Mouse (Mus musculus) monocyte, adult 5-6 weeks (primary cell): ENCODE results near the gene Notch1. TPM values are rescaled to one million over a fixed set of nuclear protein-coding genes. Genes with fewer than 3 reads are reported as not detected.
A peak's percentile ranks its signal among the peaks of the same experiment; 100 is the strongest.

ENCODE experiments used
- ATAC-seq: fragments of 153-309, 156-312 bp; replicated peaks from 2 replicates; pipeline ENCODE4 v1.8.0; 2017; ENCODE audit warnings: mild to moderate bottlenecking; ENCODE audit not compliant: low TSS enrichment, insufficient number of reproducible peaks, severe bottlenecking, poor library complexity, low FRiP score
- total RNA-seq: library from RNA; stranded (forward); fragments of 200-1000, 200-491, 200-594 nt; gene quantifications from 3 replicates; pipeline ENCODE4 v1.2.3, GENCODE M21; 2017

Notch1 gene
- total RNA-seq, 1 experiment from 2014 or later: 13.8 TPM

GRCm38 (mm10) chr2:26438373-26438772 lies 78.1 kb downstream of the Notch1 start:
- ATAC-seq: no peak

GRCm38 (mm10) chr2:26437221-26437620 lies 79.2 kb downstream of the Notch1 start:
- no peak for ATAC-seq

GRCm38 (mm10) chr2:26434791-26435572 lies 81.5 kb downstream of the Notch1 start:
- no peak for ATAC-seq

- ATAC-seq: no peak
Observed at GRCm38 (mm10) chr2:26429851-26430250, 86.6 kb downstream of the Notch1 start.

- ATAC-seq: no peak
Observed at GRCm38 (mm10) chr2:26424541-26424940, 91.9 kb downstream of the Notch1 start.

- no peak for ATAC-seq
Observed at GRCm38 (mm10) chr2:26423086-26423485, 93.4 kb downstream of the Notch1 start.

GRCm38 (mm10) chr2:26421969-26422368 lies 94.5 kb downstream of the Notch1 start:
- no peak for ATAC-seq

GRCm38 (mm10) chr2:26418120-26418519 lies 98.3 kb downstream of the Notch1 start:
- ATAC-seq: no peak

- ATAC-seq: no peak
Observed at GRCm38 (mm10) chr2:26417066-26417465, 99.4 kb downstream of the Notch1 start.

- ATAC-seq: no peak
Observed at GRCm38 (mm10) chr2:26410931-26411411, 105.5 kb downstream of the Notch1 start.

GRCm38 (mm10) chr2:26410091-26410490 lies 106.4 kb downstream of the Notch1 start:
- ATAC-seq: no peak

- no peak for ATAC-seq
Observed at GRCm38 (mm10) chr2:26409362-26409761, 107.1 kb downstream of the Notch1 start.

GRCm38 (mm10) chr2:26408515-26409356 lies 107.7 kb downstream of the Notch1 start, which contains the start of gene Inpp5e:
Inpp5e (minus strand) TSS chr2:26409203.
- ATAC-seq: peak; percentile 91

Other genes with a start within 250 kb of the Notch1 start
- not detected in 3 replicates for gene Ccdc187, start 222.1 kb downstream of the Notch1 start, total RNA-seq
- 10.2 to 26.9 TPM (median 12.7 TPM) in 3 replicates for gene Gpsm1, start 201.1 kb downstream of the Notch1 start, total RNA-seq
- gene Dnlz, start 164.6 kb downstream of the Notch1 start, total RNA-seq: 3.4 to 8.6 TPM (median 3.7 TPM) in 3 replicates
- 82.3 to 116 TPM (median 106 TPM) in 3 replicates for gene Card9, start 155.7 kb downstream of the Notch1 start, total RNA-seq
- gene Snapc4, start 136.0 kb downstream of the Notch1 start, total RNA-seq: 29.6 to 63.7 TPM (median 31.7 TPM) in 3 replicates
- gene Entr1, start 127.3 kb downstream of the Notch1 start, total RNA-seq: 83.7 to 122 TPM (median 118 TPM) in 3 replicates
- gene Pmpca, start 127.3 kb downstream of the Notch1 start, total RNA-seq: 54.9 to 68.4 TPM (median 59.0 TPM) in 3 replicates
- 6.1 to 17.0 TPM (median 8.7 TPM) in 3 replicates for gene Inpp5e, start 107.5 kb downstream of the Notch1 start, total RNA-seq
- gene Sec16a, start 71.4 kb downstream of the Notch1 start, total RNA-seq: 40.0 to 69.7 TPM (median 50.1 TPM) in 3 replicates
- gene Egfl7, start 63.4 kb upstream of the Notch1 start, total RNA-seq: not detected in 3 replicates
- not detected in 3 replicates for gene Gm20532, start 70.0 kb upstream of the Notch1 start, total RNA-seq
- 24.2 to 27.3 TPM (median 25.1 TPM) in 3 replicates for gene Agpat2, start 87.8 kb upstream of the Notch1 start, total RNA-seq
- gene Fam69b, start 111.8 kb upstream of the Notch1 start, total RNA-seq: 2.1 to 4.9 TPM in 2 of 3 replicates, not detected in the other
- gene Lcn4, start 154.6 kb upstream of the Notch1 start, total RNA-seq: 1.3 TPM in 1 of 3 replicates, not detected in the others